23 mouse cellular contexts compared by ENCODE assay signal in the genomic region with DNA sequence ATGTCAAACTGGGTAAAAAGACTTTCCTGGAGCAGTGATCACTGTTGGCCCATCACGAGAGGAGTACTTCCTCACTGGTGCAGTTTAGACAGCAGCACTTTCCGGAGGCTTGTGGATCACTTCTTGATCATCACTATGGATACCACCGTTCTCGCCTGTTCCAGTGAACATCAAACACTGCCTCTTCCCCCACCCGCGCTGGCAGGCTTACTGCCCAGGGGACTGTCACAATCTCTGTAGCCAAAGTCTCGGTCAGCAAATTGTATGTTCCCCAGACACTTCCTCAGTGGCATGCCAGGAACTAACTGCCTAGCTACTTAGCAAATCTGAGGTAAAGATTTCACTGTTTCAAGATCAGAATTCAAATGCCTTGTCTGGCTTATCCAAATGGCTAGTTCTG. TPM values are rescaled to one million over a fixed set of nuclear protein-coding genes. Genes with fewer than 3 reads are reported as not detected.
A peak's percentile ranks its signal among the peaks of the same experiment; 100 is the strongest.
DNase-seq lines count a peak whose midpoint lies in the region; ATAC-seq lines count a peak whose summit lies in the region.
"Had no signal": no experiment of that assay in that cellular context is flagged by ENCODE, and none has a peak within 500 bp of the region (broad histone marks: within the 10 kb centered on the region; RNA-seq: fewer than 3 reads in every experiment).

No protein-coding gene starts in this region.

- H3K4me3 ChIP-seq in hindbrain, embryonic 14.5 days (replicated peaks; ENCODE audit: low read length), result no peak overlapping the region
- no peak overlapping the region for H3K4me3 ChIP-seq in hindbrain, embryonic 10.5 days
- no peak overlapping the region for H3K4me3 ChIP-seq in brown adipose tissue, adult 24 weeks (ENCODE audit: insufficient read depth, low read depth, low read length)
- H3K4me3 ChIP-seq: heart, adult 2 months; limb, embryonic 15.5 days; liver, embryonic 15.5 days; midbrain, embryonic 13.5 days; myocyte had no signal

- H3K36me3 ChIP-seq in hindbrain, embryonic 14.5 days (replicated peaks; ENCODE audit: control insufficient read depth, insufficient read depth), result no peaks in the 10 kb centered on the region; the same call in 1 of the 2 replicates
- H3K36me3 ChIP-seq in hindbrain, embryonic 10.5 days, result peaks cover 51% of the 10 kb centered on the region

- intact Hi-C loops in left cerebral cortex, postnatal 25 days (cut with DNase I), result no loop called here
- intact Hi-C loops in left cerebral cortex, postnatal 36 days (cut with DNase I), result no loop called here

- no peak overlapping the region for H3K27ac ChIP-seq in hindbrain, embryonic 14.5 days
- H3K27ac ChIP-seq in hindbrain, embryonic 10.5 days, result no peak overlapping the region
- H3K27ac ChIP-seq in brown adipose tissue, adult 24 weeks (replicated peaks; ENCODE audit: low read depth, low read length), result peak overlapping the region; percentile 32
- H3K27ac ChIP-seq: heart, adult 2 months; kidney, postnatal 0 days; limb, embryonic 15.5 days; liver, embryonic 15.5 days; midbrain, embryonic 13.5 days had no signal

- H3K27me3 ChIP-seq in hindbrain, embryonic 14.5 days (ENCODE audit: control insufficient read depth, insufficient read depth, low read length), result no peaks in the 10 kb centered on the region
- no peaks in the 10 kb centered on the region for H3K27me3 ChIP-seq in hindbrain, embryonic 10.5 days (ENCODE audit: insufficient read depth, poor library complexity, severe bottlenecking)
- H3K27me3 ChIP-seq: limb, embryonic 15.5 days; liver, embryonic 15.5 days; midbrain, embryonic 13.5 days; Patski had no signal

- WGBS in hindbrain, embryonic 14.5 days, result 78% methylated on average over 7 of the region's 7 CpGs
- 92% methylated on average over 7 of the region's 7 CpGs for WGBS in hindbrain, embryonic 10.5 days

- H3K9me3 ChIP-seq in hindbrain, embryonic 14.5 days (ENCODE audit: control insufficient read depth, low read length), result no peaks in the 10 kb centered on the region
- H3K9me3 ChIP-seq in hindbrain, embryonic 10.5 days, result peaks cover 7% of the 10 kb centered on the region
- H3K9me3 ChIP-seq: limb, embryonic 15.5 days; liver, embryonic 15.5 days; midbrain, embryonic 13.5 days had no signal

- H3K9ac ChIP-seq in hindbrain, embryonic 14.5 days, result no peak overlapping the region
- H3K9ac ChIP-seq: limb, embryonic 15.5 days; liver, embryonic 15.5 days; midbrain, embryonic 13.5 days had no signal

- 0 out of 2 replicates have a peak, but pooled peaks have one; percentile 22 for ATAC-seq in hindbrain, embryonic 14.5 days (ENCODE audit: low FRiP score)
- ATAC-seq: CD4-positive, CD25-positive, alpha-beta regulatory T cell, adult 4 months; forebrain, embryonic 16.5 days; midbrain, embryonic 13.5 days; Patski had no signal

- H3K4me2 ChIP-seq in hindbrain, embryonic 14.5 days (replicated peaks), result no peak overlapping the region
- H3K4me2 ChIP-seq: limb, embryonic 15.5 days; liver, embryonic 15.5 days; midbrain, embryonic 13.5 days had no signal

- no peaks in the 10 kb centered on the region for H3K4me1 ChIP-seq in hindbrain, embryonic 14.5 days (replicated peaks; ENCODE audit: control insufficient read depth, insufficient read depth, low read length)
- H3K4me1 ChIP-seq in hindbrain, embryonic 10.5 days (replicated peaks), result no peaks in the 10 kb centered on the region
- peaks cover 38% of the 10 kb centered on the region for H3K4me1 ChIP-seq in brown adipose tissue, adult 24 weeks (ENCODE audit: control insufficient read depth, insufficient read depth, insufficient read length, low read length)
- H3K4me1 ChIP-seq: midbrain, embryonic 13.5 days had no signal

- DNase-seq in adrenal gland, postnatal 10 days, result peak; percentile 80
- DNase-seq in adrenal gland, adult 8-10 months, result no peak
- DNase-seq in hindbrain, embryonic 14.5 days (ENCODE audit: low spot score), result no peak
- DNase-seq in hindbrain, embryonic 10.5 days (ENCODE audit: low spot score), result no peak
- DNase-seq in left cerebral cortex, postnatal 25 days (ENCODE audit: low spot score in 2 of 2), result peak; percentile 15 to 33
- DNase-seq in left cerebral cortex, postnatal 36 days (ENCODE audit: low spot score in 2 of 2), result no peak
- DNase-seq: cerebellum, adult 18-20 months; cerebellum, postnatal 25 days; embryo, embryonic 11 days; kidney, adult 11 months; right cerebral cortex, postnatal 14 days; spleen, adult 18-20 months; thymus, postnatal 25 days had no signal

RNA-seq across cellular contexts. Expression of a gene that starts 32.9 kb away (rescaled TPM):
- total RNA-seq in adrenal gland, postnatal 10 days (2021), result 100 to 1,000 TPM; 103 TPM
- 100 to 1,000 TPM; 145 to 233 (median 191) TPM for total RNA-seq in adrenal gland, adult 8-10 months (2022)
- 17.3 and 18.8 TPM in 2 replicates for polyA plus RNA-seq in hindbrain, embryonic 14.5 days (2014; fragmentation: Nextera tagmentation; extraction: Ambion mirVana)
- polyA plus RNA-seq in hindbrain, embryonic 10.5 days (2016; fragmentation: Nextera tagmentation; extraction: Ambion mirVana), result 2.7 and 3.6 TPM in 2 replicates
- 10 to 100 TPM; 15.2 to 17.4 TPM for total RNA-seq in left cerebral cortex, postnatal 25 days (2021)
- total RNA-seq in left cerebral cortex, postnatal 36 days (2021), result 10 to 100 TPM; 15.9 to 19.5 TPM
- polyA plus RNA-seq in brown adipose tissue, adult 24 weeks (2012; ENCODE audit: insufficient read depth, insufficient read length, missing spikeins), result 21.5 and 22.3 TPM in 2 replicates

Comparison
In these comparisons a context has a peak if more than half of its experiments do, and no peak if none do; other contexts are left out.
1. DNase-seq: peak in adrenal gland, postnatal 10 days (single experiment) and left cerebral cortex, postnatal 25 days (2 of 2); none in adrenal gland, adult 8-10 months (single experiment), hindbrain, embryonic 14.5 days (single experiment), hindbrain, embryonic 10.5 days (single experiment) and left cerebral cortex, postnatal 36 days (0 of 2).
2. RNA of a gene that starts 32.9 kb away (total RNA-seq): 145 to 233 TPM in adrenal gland, adult 8-10 months and 103 TPM in adrenal gland, postnatal 10 days; 15.9 to 19.5 TPM in left cerebral cortex, postnatal 36 days and 15.2 to 17.4 TPM in left cerebral cortex, postnatal 25 days; every median in the first group is over 4 times any median in the second.